Mouse (Mus musculus) cerebellum, adult (tissue): ENCODE measurements at regions not wholly inside any gene's neighbourhood (a gene's known extent, or its start where the extent isn't known, plus 50 kb on each side); places are given as distances from the start of the nearest gene placed in this dataset.
A peak's percentile ranks its signal among the peaks of the same experiment; 100 is the strongest.
"Not testable (repeated sequence)": the region's sequence is repeated elsewhere in the genome, so short reads cannot be mapped to it uniquely, and the experiment has no call there.

Source experiments
- ATAC-seq: cut with Nextera tagmentation; 2 replicates; pipeline ENCODE4 v1.9.2; 2017; ENCODE audit warnings: mild to moderate bottlenecking, moderate library complexity, mixed read lengths; ENCODE audit not compliant: insufficient number of reproducible peaks, low FRiP score, low TSS enrichment

GRCm38 (mm10) chr14:26319821-26320220 lies 62.1 kb downstream of the Duxbl3 start:
- ATAC-seq: not testable (repeated sequence)

- no peak for ATAC-seq
Observed at GRCm38 (mm10) chr14:26320736-26321135, 63.0 kb downstream of the Duxbl3 start.

GRCm38 (mm10) chr14:26328562-26328961 lies 70.8 kb downstream of the Duxbl3 start:
- peak; percentile 56; the same call in 1 of the 2 replicates for ATAC-seq

GRCm38 (mm10) chr14:26341111-26341510 lies 83.3 kb downstream of the Duxbl3 start:
- no peak for ATAC-seq

- ATAC-seq: no peak
Observed at GRCm38 (mm10) chr14:26345227-26345626, 87.5 kb downstream of the Duxbl3 start.

GRCm38 (mm10) chr14:26347296-26347695 lies 89.5 kb downstream of the Duxbl3 start:
- ATAC-seq: no peak

- no peak for ATAC-seq
Observed at GRCm38 (mm10) chr14:26352927-26353326, 95.2 kb downstream of the Duxbl3 start.

- no peak for ATAC-seq
Observed at GRCm38 (mm10) chr14:26357242-26357641, 99.5 kb downstream of the Duxbl3 start.

GRCm38 (mm10) chr14:26357996-26358395 lies 100.2 kb downstream of the Duxbl3 start:
- ATAC-seq: no peak

GRCm38 (mm10) chr14:26360071-26360470 lies 102.3 kb downstream of the Duxbl3 start:
- ATAC-seq: no peak

- ATAC-seq: no peak
Observed at GRCm38 (mm10) chr14:26361206-26361605, 103.4 kb downstream of the Duxbl3 start.
